Mouse (Mus musculus) spleen, adult 18-20 months (tissue): ENCODE measurements around the gene Slc6a20b.
"Not testable (repeated sequence)": the region's sequence is repeated elsewhere in the genome, so short reads cannot be mapped to it uniquely, and the experiment has no call there.

Experiments
- DNase-seq, 2 experiments: peaks; one replicate each; pipeline ENCODE4 v3.0.0; 2022; ENCODE audit warnings: mixed read lengths in 2 of 2

Slc6a20b gene

DNA sequence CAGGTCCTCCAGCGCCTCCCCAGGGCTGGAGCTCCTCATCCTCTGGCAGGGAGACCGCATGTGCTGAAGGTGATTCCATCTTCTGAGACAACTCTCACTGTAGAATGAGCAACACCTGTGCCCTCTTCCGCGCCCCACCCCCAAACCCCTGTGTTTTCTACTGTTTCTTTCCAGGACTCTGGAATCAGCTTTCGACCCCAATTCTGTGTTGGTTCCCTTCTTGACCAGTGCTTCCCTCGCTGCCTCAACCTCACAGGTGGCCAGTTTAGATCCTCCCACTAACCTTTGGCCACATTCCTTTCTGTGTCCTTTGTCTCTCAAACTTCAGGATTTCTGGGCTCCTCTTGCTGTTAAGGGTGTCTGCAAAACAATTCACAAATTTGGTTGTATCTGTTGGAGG lies at the start of gene Slc6a20b:
Gene Slc6a20b, minus strand, starts transcription at position 285 of the 400 bp plus-strand sequence.
- no peak for DNase-seq

DNA sequence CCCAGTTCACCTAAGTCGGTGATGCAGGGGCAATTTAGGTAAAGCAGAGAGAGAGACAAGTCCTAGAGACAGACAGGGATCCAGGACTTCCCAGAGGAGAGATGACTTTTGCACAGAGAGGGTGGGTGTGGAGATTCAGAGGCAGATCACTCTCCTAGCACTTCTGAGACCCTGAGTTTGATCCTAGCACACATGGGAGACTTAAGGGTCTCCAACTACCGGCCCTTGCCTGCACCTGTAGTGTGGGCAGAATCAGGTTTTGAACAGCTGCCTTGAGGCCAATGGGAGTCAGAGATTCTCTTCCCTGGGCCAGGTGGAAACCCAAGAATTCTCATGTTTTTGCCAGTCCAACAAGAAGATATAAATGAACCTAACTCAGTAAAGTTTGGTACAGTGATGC lies 46.8 kb upstream of the Slc6a20b start:
- DNase-seq, result no peak

DNA sequence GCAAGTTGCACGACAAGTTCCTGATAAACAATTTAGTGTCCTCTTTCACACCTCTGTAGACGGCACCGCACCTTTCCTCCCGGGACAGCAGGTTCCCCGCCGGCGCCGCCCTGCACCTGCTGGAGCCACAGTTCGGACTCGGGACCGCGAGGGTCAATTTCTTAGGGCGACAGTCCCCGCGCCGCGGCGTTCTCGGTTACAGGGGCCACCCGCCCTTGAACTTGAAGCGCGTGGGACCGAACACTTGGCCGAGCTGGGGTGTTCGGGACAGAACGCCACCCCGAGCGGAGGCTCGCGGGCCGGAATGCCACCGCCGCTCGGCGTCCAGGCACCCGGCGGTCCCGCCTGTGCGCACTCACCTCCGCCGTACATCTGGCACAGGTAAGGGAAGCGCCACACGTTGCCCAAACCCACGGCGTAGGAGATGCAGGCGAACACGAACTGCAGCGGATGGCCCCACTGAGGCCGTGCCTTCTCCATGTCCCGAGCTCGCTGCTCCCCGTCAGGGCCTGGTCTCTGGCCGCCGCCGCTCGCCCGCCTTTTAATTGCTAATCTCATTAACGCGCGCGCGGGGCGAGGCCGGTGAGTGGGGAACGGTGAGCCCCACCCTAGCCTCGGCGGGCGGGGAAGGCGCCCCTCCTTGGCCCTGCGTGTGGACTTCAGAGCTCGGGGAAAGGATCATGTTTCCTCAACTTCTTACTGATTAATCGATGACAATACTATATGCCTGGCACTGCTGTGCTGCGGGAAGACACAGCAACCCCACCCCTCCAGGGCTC lies 46.2 kb upstream of the Slc6a20b start, which contains the start of the genes Ccr9 and Slc6a20a:
Gene Ccr9, plus strand, starts transcription at position 113 of the 779 bp plus-strand sequence.
Gene Slc6a20a, minus strand, starts transcription at position 559 of the 779 bp plus-strand sequence.
- DNase-seq, result peak in 1 of 2 experiments; percentile 18

DNA sequence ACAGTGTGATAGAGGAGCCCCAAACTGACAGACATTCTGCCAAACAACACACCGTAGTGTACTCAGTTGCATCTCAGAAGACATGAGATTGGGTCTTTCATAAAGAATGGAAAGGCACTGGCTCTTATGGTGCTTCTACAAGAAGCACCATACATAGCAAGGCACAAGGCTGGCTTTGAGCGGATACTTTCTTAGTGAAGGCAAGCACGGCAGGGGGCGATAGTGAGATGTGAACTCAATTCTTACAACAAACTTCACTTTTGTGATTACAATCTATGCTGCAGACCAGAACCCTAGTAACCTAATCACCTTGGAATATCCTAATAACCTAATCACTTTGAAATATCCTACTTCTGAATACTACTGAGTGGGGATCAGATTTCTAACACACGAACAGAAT lies 33.3 kb upstream of the Slc6a20b start:
- peak; percentile 21 to 68 for DNase-seq

DNA sequence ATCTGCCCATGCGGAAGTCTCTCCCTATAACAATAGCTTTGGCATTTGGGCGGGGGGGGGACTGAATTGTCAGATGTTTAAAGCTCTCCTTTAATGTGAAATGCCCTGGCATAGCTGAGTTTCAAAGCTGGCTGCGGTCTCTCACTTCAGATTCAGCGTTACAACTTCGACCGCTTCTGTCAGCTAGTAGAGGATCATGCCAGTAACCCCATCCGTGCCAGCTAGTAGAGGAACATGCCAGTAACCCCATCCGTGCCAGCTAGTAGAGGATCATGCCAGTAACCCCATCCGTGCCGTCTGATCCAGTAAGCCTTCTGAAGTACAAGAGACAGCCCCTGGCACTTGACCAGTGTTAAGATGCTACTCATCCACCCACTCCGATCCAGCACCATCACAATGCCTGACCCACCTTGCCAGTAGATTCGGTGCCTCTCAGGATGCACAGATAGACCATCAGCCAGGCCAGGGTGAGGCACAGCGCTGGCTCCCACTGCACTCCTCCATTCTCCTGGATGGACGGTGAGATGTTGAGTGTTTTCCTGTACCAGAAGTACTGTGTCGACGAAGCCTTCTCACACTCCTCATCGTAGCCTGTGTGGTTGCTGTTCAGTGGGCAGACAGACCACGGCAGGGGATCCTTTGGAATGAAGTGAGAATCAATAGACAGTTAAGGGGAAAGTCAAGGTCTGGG lies 27.8 kb upstream of the Slc6a20b start:
- DNase-seq, result not testable (repeated sequence)

DNA sequence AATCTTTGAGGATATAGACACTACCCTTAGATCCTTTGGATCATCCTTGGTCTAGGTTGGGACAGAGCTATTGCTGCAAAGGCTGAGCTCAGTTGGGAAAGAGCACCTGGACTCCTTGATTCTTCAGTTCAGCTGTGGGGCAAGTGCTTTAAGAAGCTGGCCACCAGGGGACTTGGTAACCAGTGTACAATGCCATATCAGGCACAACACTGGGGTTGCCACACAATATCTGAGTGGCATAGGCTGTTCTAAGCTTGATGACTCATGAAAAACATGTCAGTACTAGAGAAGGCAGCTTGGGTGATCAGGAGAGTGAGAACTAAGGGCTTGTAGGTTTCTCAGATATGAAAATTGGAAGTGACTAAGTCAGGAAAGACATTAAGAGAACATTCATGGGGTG lies 26.6 kb upstream of the Slc6a20b start:
- no peak for DNase-seq

DNA sequence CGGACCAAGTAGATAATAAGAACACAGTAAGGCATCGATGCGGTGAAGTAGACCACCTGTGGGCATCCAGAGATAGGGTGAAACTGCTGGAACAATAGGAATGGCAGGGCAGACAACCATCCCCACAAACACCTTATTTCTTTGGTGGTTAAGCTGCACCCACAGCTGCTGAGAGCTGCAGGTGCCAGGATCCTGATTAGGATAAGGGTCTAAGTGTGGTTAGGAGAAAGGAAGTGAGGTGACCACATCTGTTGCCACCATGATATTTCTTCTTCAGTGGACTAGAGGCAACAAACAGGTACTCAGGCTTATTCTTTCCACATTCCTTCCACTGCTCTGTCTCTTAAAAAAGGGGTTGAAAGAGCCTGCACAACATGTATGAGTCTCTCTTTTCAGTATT lies 25.1 kb upstream of the Slc6a20b start:
- DNase-seq, result no peak

DNA sequence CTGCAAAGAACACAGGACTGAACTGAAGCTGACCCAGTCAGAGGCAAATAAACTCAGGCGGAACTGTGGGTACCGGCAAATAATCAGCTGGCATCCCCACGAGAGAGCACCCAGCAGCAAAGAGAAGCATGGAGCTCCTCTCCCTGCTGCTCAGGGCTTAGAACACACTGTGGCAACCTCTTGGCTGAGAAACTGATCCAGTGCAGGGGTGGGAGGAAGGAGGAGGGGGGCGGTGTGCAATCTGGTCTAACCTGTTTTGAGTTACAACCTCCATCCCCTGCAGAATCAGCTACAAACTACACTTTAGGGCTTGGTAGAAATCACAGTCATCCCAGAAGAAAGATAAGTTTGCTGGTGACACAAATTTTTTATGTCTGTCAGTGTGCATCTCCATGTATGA lies 19.0 kb upstream of the Slc6a20b start:
- no peak for DNase-seq

DNA sequence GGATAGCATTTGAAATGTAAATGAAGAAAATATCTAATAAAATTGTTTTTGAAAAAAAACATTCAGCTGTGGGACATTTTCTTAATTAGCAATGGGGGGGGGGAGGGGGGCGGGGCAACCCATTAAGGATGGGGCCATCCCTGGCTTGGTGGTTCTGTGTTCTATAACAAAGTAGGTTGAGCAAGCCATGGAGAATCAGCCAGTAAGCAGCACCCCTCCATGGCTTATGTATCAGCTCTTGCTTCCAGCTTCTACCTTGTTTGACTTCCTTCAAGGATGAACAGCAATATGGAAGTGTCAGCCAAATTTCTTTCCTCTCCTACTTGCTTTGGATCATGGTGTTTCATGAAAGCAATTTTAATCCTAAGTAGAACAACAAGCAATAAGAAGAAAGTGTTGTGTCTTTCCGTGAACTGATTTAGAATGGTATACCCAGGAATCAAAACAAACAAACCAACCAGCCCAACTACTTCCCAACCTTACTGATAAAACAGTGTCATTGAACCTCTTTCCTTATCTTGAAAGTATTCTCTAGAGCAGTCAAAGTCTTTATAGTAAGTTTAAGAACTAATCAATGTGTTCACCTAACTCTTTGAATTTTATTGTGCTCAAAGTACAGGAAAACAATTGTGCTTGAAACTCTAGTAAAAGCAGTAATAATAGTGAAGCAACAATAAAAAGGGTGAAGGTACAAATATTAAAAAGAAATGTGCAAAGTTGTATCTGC lies 17.6 kb upstream of the Slc6a20b start:
- no peak for DNase-seq

DNA sequence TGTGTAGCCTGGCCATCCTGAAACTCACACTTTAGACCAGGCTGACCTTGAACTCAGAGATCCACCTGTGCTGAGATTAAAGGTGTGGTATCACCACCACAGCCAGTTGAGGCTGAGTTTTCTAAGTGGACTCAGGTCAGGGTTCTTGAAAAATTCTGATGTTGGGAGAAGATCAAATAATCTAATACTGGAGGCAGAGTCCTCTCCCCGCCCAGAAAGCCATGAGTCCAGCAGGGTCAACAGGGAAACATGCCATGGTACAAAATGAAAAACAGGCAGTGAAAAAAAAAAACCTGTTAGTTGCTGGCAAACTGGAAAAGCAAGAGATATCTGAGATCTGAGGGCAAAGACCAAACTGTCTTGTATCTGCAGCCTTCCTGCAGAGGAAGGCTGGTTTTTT lies 7.7 kb upstream of the Slc6a20b start:
- DNase-seq, result no peak

DNA sequence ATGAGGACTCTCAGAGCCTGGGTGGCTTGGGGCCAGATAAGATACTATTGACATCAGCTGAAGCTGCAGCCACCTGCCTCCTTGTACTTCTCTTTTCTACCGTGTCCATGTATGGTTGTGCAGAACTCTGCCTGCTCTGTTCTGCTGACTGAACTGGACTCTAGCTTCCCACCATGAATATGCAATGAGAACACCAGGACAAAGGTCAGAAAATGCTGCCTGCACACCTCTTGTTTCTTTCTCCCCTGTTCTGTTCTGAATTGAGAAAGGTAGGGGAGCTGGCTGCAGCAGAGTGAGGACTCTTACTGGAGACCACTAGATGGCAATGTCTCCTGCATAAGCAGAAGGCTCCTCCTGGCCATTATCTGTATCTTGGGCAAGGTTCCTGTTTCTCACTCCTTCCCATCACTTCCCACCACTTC lies 6.3 kb upstream of the Slc6a20b start:
- DNase-seq, result peak in 1 of 2 experiments; percentile 13

DNA sequence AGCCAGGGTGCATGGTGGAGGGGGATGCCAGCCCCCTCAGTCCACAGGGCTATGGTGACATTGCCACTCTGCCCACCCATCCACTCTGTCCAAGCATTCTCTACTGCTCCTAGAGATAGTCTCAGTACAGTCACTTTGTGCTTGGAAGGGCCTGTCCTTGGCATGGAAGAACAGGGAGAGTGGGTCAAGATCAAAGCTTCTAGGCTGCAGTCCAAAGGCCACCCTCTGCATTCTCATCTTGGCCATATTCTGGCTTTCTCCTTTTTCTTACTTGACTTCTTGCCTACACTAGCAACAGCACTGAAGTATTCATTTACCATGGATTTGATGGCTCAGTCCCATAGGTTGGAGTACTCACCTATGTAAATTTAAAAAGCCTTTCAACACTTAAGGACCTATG lies 5.9 kb upstream of the Slc6a20b start:
- DNase-seq, result no peak

DNA sequence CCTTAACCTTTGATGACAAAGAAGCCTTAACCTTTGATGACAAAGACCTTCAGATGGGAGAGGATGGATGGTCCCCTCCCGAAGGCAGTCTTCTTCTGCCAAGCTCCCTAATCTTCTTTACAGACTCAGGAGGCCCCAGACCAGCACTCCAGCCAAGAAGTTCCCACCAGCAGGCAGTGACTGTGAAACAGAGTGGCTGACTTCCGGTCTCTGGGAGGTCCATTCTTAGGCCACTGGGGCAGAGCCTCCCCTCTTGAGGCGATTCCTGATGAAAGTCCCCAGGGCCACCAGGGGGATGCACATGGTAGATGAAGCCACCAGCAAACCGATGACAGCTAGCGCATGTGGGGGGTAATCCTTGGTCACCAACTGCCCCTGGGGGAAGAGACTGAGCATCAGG lies 4.4 kb upstream of the Slc6a20b start:
- DNase-seq, result no peak

DNA sequence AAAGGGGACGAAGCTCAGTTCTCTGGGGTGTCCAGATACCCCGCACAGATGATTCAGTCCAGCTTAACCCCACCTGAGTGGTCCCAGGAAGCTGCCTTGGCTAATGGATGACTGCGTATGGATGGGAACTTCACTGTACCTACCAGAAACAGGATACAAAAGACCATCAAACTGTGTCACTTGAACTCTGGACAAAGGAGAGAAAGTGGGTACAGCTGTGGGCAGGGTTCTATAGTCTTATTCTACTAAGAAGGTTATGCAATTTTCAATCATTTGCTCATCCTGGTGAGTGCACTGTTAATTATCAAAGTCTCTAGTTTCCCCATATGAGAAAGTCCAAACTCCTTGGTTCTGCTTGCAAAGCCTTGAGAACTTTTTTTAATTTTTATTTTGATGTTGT lies 628 bp upstream of the Slc6a20b start:
- DNase-seq, result no peak

DNA sequence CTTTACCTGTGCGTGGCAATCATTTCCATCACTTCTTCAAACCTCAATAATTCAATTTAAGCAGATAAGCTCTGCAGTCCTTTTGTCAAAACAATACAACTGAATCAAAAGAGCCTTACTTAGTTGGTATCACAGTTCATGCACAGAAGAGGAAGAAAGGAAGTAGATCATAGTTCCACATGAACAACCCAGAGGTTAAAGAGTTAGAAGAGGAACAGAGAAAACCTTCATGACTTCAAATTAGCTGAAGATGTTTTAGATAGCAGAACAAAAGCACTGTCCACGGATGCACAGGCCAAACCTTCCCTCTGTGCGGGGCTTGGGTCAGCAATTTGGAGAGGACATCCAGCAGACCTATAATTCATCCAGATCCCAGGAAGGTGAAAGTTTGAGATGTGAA lies 699 bp downstream of the Slc6a20b start:
- no peak for DNase-seq

DNA sequence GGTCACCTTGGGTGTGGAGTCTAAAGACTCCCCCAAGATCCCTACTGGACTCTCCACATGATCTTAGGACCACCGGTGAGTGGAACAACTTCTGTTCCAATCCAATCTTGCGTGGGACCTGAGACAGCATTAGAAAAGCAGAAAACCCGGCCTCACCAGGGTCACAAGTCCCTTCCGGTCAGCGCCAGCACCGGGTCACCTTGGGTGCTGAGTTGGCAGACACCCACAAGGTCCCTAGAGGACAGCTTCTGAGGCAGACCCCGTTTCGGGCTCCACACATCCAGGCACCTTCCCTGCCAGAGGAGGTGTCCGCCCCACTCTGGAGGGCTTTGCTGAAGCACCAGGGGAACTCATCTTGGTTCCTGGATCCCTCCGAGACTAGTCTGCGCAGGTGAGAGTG lies 6.5 kb downstream of the Slc6a20b start:
- no peak for DNase-seq

DNA sequence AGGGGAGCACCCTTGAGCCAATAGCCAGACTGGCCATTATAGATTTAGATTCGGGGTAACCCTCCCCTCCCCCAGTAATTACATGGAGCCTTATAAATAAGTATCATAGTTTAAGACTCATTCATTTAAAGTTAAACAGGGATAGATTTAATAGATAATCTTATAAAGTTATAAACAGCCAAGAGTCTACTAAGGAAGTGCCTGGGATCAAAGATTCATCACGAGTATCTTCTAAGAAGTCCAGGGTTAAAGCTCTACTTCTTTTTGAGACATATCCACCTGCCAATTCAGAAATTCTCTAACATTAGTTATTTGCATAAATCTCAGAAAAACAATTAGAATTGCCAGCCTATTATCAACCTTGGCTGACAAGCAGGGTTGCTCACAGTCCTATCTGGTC lies 7.6 kb downstream of the Slc6a20b start:
- DNase-seq, result no peak

DNA sequence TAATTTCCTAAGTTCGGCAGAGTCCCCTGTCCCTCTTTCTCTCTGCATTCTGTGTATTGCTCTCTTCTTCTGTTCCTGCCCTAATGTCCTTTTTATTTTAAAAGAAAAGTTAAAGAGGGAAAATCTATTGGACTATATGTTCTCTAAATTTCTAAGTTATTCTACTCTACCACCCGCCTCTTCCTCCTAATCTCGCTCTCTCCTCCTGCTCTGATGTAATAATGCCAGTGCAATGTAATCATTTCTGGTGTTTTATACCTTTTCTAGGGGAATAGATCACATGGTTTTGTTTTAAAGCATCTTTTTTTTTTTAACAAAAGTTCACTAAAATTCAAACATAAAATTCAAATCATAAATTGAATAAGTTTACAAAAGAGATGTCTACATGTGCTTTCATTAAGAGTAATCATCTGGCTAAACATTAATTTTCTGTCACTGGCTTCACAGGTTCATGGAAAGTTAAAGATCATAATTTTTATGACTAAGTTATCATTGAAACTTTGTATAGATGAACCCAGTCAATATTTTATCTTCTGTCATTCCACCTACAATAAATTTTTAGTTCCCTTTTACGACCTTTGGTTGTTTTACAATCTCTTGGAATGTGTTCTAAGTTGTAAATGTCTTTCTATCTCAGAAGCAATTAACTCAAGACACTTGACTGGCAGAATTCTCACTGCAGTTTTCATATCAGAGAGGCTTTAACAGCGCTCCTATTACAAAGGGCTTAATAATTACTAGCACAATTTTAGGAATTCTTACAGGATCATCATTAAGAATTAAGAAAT lies 11.9 kb downstream of the Slc6a20b start:
- DNase-seq, result no peak

DNA sequence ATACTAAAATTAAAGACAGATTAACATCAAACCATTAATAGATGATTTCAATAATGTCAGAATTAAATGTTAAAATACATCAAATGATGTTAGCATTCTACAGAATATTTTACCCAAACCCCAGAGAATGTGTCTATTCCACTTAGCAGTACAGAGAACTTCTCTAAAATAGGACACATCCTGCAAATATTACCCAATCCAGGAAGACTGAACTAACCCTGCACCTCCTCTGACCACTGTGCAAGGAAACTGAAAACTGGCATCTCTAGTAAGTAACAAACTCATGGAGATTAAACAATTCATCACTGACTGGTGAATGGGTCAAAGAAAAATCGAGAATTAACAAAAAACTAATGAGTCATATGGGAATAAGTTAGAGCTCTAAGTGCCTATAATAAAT lies 30.8 kb downstream of the Slc6a20b start:
- no peak for DNase-seq

DNA sequence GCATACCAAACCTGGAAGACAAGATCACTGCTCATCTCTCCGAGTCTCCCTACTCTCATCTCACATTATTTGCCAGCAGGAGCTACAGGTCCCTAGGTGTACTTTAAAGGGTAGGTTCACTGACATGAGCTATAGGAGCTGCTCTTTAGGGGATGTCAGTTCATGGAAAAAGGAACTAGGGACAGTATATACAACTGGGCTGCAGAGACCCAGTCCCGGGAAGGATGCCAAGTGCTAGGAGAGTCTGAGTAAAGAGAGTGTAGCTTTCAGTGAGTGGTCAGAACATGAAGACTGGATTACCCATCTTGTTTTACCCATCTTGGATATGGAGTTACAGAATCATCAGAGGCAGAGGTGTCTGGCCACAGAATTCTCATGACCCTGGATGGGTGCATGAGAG lies 35.0 kb downstream of the Slc6a20b start:
- DNase-seq, result no peak

DNA sequence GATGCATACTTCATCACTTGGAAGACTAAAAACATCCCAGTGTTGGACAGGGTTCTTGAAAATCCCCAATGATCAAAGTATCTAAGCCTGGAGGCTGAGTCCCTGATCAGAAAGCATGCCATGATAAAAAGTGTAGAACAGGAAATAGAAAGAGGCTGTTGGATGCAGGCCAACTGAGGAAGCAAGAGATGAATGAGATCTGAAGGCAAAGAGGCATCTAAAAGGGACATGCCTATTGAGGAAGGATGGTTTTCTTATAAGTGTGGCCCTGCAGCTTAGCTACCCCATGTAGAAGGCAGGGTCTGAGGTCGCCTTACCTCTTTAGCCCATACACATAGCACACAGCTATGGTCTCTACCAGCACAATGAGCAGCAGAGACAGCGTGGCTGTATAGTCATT lies 35.5 kb downstream of the Slc6a20b start:
- DNase-seq, result no peak

DNA sequence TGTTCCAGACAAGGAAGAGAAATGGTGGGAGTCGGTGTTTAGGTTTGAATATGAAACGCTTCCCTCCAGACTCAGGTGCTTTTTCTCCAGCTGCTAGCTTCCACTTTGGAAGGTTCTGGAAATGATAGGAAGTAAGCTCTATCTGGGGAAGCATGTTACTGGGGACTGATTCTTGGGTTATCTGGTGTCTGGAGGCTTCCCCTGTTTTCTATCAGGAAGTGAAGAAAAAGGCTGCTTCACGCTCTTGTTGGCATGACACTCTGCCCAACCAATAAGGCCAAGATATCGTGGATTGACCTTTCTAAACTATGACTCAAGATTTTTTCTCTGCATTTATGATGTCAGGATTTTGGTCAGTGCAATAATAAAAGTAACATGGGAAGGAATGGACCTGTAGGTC lies 37.2 kb downstream of the Slc6a20b start:
- no peak for DNase-seq
